Mouse (Mus musculus) embryonic facial prominence, embryonic 13.5 days (tissue): ENCODE results near the gene Tsga10. TPM values are rescaled to one million over a fixed set of nuclear protein-coding genes. Genes with fewer than 3 reads are reported as not detected.
A peak's percentile ranks its signal among the peaks of the same experiment; 100 is the strongest.
"Not testable (repeated sequence)": the region's sequence is repeated elsewhere in the genome, so short reads cannot be mapped to it uniquely, and the experiment has no call there.

Experiments used
- ATAC-seq: fragments of 200-750 bp; cut with Nextera tagmentation; 2 replicates; pipeline ENCODE4 v1.8.0; 2017; ENCODE audit warnings: low read depth; ENCODE audit not compliant: insufficient number of reproducible peaks, insufficient read depth, low FRiP score, low TSS enrichment
- H3K27ac ChIP-seq: fragments of 300-500 bp; sonication (generic); 2 replicates; pipeline ENCODE4 v1.5.1; 2015; ENCODE audit warnings: moderate library complexity, mild to moderate bottlenecking, inconsistent platforms
- H3K27me3 ChIP-seq: fragments of 300-500 bp; sonication (generic); 2 replicates; pipeline ENCODE4 v1.6.1; 2015; ENCODE audit warnings: mild to moderate bottlenecking, inconsistent platforms
- H3K36me3 ChIP-seq: fragments of 300-500 bp; sonication (generic); 2 replicates; pipeline ENCODE4 v1.6.1; 2015; ENCODE audit warnings: mild to moderate bottlenecking, inconsistent platforms
- H3K4me1 ChIP-seq: fragments of 300-500 bp; sonication (generic); 2 replicates; pipeline ENCODE4 v1.6.1; 2015; ENCODE audit warnings: inconsistent platforms
- H3K4me2 ChIP-seq: fragments of 300-500 bp; sonication (generic); 2 replicates; pipeline ENCODE4 v1.6.1; 2015; ENCODE audit warnings: moderate library complexity, mild to moderate bottlenecking, inconsistent platforms
- H3K4me3 ChIP-seq: fragments of 300-500 bp; sonication (generic); 2 replicates; pipeline ENCODE4 v1.5.1; 2015; ENCODE audit warnings: mild to moderate bottlenecking, inconsistent platforms
- H3K9ac ChIP-seq: fragments of 300-500 bp; sonication (generic); 2 replicates; pipeline ENCODE4 v1.6.1; 2015; ENCODE audit warnings: mild to moderate bottlenecking, inconsistent platforms
- H3K9me3 ChIP-seq: fragments of 300-500 bp; sonication (generic); 2 replicates; pipeline ENCODE4 v1.6.1; 2016; ENCODE audit warnings: inconsistent platforms
- WGBS: fragments of 180-500 bp; shearing (Covaris S2); methylation state at CpG from one replicate; pipeline ENCODE4 v1.1.7; 2015; ENCODE audit warnings: mixed read lengths; 5-methylcytosine and 5-hydroxymethylcytosine counted together
- polyA plus RNA-seq: library from polyadenylated mRNA; unstranded; fragments of >200 nt; fragmentation: Nextera tagmentation; extraction: Ambion mirVana; gene quantifications from 2 replicates; pipeline ENCODE4 v1.2.1, GENCODE M21; 2015

Tsga10 gene
- polyA plus RNA-seq, 1 experiment from 2014 or later, result 6.0 TPM

DNA sequence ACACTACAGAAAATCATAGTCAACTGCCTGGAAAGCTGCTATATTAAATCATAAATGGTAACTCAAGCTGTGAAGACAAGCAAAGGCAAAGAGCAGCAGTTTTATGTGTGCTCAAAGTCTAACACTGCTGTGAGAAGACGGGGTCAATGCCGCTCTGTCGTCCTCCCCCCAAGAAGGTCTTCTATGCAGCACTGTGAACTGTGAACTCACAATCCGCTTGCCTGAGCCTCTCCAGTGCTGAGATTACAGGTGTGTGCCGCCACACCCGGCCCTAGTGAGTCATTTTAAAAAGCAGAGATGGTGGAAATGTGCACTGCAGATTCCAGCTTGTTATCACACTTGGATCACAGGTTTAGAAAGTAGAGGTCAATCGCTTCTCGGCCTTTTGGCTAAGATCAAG lies 19.4 kb downstream of the Tsga10 start:
- no peaks in the 10 kb centered on the region for H3K36me3 ChIP-seq
- 87% methylated on average over 8 of the region's 8 CpGs for WGBS
- no peaks in the 10 kb centered on the region for H3K27me3 ChIP-seq
- no peaks in the 10 kb centered on the region for H3K9me3 ChIP-seq
- H3K4me3 ChIP-seq, result no peak overlapping the region
- no peak for ATAC-seq
- no peak overlapping the region for H3K4me2 ChIP-seq
- no peaks in the 10 kb centered on the region for H3K4me1 ChIP-seq
- H3K9ac ChIP-seq, result no peak overlapping the region
- no peak overlapping the region for H3K27ac ChIP-seq

DNA sequence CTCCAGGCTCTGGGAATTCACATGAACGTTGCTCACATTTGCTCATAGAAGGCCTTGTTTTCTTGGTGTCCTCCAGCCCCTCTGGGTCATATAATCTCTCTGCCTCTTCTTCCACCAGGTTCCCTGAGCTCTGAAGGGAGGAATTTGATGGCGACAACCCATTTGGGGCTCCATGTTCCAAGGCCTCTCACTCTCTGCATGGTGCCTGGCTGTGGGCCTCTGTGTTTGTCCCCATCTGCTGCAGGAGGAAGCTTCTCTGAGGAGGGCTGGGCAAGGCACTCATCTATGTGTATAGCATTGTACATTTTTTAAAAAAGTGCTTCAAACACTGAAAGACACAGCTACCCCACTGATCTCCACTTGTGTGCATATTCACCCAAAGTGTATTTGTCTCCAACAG lies 34.5 kb downstream of the Tsga10 start:
- WGBS, result 73% methylated on average over 2 of the region's 2 CpGs
- no peak overlapping the region for H3K4me2 ChIP-seq
- peaks cover 7% of the 10 kb centered on the region; the same call in 1 of the 2 replicates for H3K36me3 ChIP-seq
- H3K4me3 ChIP-seq, result no peak overlapping the region
- H3K27ac ChIP-seq, result no peak overlapping the region
- H3K27me3 ChIP-seq, result no peaks in the 10 kb centered on the region
- H3K9ac ChIP-seq, result no peak overlapping the region
- ATAC-seq, result no peak
- no peaks in the 10 kb centered on the region for H3K9me3 ChIP-seq
- H3K4me1 ChIP-seq, result no peaks in the 10 kb centered on the region

DNA sequence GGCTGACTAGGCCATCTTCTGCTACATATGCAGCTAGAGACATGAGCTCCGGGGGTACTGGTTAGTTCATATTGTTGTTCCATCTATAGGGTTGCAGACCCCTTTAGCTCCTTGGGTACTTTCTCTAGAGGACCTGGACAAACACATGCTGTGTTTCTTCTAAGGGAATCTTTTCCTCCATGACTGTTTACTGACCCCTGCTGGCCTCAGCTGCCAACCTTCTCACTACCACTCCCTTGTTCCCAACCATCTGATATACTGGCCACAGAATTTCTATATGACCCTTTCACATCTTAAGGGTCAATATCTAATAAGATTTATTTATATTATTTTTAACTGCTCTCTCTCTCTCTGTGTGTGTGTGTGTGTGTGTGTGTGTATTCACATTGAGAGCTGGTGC lies 63.9 kb downstream of the Tsga10 start:
- H3K4me1 ChIP-seq, ATAC-seq, H3K27ac ChIP-seq, H3K36me3 ChIP-seq, H3K4me3 ChIP-seq, H3K9ac ChIP-seq, H3K4me2 ChIP-seq, H3K9me3 ChIP-seq, H3K27me3 ChIP-seq: not testable (repeated sequence)
- WGBS, result 89% methylated on average over 1 of the region's 1 CpGs

- WGBS, result 83% methylated on average over 2 of the region's 2 CpGs
- no peaks in the 10 kb centered on the region for H3K27me3 ChIP-seq
- ATAC-seq, result no peak
- no peaks in the 10 kb centered on the region for H3K9me3 ChIP-seq
- no peaks in the 10 kb centered on the region for H3K36me3 ChIP-seq
- H3K9ac ChIP-seq, result no peak overlapping the region
- H3K27ac ChIP-seq, result no peak overlapping the region
- H3K4me1 ChIP-seq, result no peaks in the 10 kb centered on the region
- H3K4me3 ChIP-seq, result no peak overlapping the region
- H3K4me2 ChIP-seq, result no peak overlapping the region
Observed at GRCm38 (mm10) chr1:37800298-37800697, 65.9 kb downstream of the Tsga10 start.

DNA sequence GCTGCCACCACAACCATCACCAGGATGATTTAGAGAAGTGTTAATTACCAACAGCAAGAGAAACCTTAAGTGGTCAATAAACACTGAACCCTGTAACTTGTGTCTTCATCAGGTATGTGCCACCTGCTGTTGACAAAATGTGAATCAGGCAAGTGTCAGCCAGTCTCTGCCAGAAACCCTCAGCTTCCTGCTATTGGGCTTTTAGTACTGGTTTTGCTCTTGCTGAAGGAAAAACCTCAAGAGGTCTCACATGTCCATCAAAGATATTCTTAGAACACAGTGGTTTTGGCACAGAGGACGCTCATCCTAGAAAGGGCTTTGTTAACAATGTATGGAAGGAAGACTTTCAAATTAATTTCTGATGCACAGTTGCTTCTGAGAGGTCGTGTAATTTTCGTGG lies 66.7 kb downstream of the Tsga10 start:
- 60% methylated on average over 3 of the region's 3 CpGs for WGBS
- H3K9me3 ChIP-seq, result no peaks in the 10 kb centered on the region
- no peak for ATAC-seq
- no peaks in the 10 kb centered on the region for H3K4me1 ChIP-seq
- no peaks in the 10 kb centered on the region for H3K27me3 ChIP-seq
- no peaks in the 10 kb centered on the region for H3K36me3 ChIP-seq
- H3K9ac ChIP-seq, result no peak overlapping the region
- no peak overlapping the region for H3K27ac ChIP-seq
- H3K4me2 ChIP-seq, result no peak overlapping the region
- no peak overlapping the region for H3K4me3 ChIP-seq

DNA sequence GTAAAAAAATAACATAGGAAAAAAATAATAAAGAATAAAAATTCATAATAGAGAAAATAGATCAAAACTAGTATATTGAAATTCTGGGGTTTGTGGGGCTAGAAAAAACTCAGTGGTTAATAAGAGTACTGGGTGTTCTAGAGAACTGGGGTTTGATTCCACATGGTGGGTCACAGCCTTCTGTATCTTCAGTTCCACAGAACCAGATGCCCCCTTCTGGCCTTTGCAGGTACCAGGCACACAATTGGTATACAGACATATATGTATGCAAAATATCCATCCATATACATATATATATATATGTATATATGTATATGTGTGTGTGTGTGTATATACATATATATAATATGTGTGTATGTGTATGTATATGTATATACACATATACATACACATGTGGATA lies 106.8 kb downstream of the Tsga10 start:
- Histone ChIP-seq H3K4me1 (no peaks in the 10 kb centered on the region), H3K27me3 (no peaks in the 10 kb centered on the region), H3K4me3 (no peak overlapping the region), H3K9me3 (no peaks in the 10 kb centered on the region), H3K36me3 (no peaks in the 10 kb centered on the region), H3K27ac (no peak overlapping the region), H3K9ac (no peak overlapping the region), H3K4me2 (no peak overlapping the region)
- no peak for ATAC-seq

DNA sequence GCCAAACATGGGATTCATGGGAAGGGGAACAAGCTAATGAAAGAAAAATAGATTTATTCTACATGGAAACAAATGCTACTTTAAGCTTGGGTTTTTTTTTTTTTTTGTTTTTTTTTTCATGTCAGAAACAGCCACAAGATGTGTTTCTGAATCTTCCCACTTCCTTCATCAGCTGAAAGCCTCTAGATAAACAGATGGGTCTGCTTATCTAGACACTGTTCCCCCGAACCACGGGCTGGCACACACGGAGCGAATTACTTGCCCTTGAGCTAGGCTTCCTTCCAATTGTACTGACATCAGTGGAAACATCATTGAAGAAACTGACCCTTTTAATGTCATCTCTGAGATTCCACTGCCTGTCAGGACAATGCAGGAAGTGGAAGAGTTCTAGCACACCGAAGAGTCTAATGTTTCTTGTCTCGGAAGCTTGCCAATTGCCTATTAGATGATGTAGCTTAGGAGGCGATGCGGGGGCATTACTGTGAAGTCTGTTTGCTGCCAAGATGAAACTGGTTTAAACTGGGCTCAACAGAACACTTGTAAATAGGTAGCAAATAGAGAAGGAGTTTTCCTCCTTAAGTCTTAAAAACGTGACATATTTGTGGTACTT lies 121.5 kb downstream of the Tsga10 start:
- no peaks in the 10 kb centered on the region for H3K36me3 ChIP-seq
- H3K4me2 ChIP-seq, result no peak overlapping the region
- WGBS, result 62% methylated on average over 9 of the region's 9 CpGs
- no peak overlapping the region for H3K9ac ChIP-seq
- no peaks in the 10 kb centered on the region for H3K9me3 ChIP-seq
- no peak for ATAC-seq
- no peak overlapping the region for H3K27ac ChIP-seq
- peaks cover 3% of the 10 kb centered on the region; the same call in 1 of the 2 replicates for H3K4me1 ChIP-seq
- H3K4me3 ChIP-seq, result no peak overlapping the region
- 0 out of 2 replicates have a peak, but pooled peaks cover 4% of the 10 kb centered on the region for H3K27me3 ChIP-seq

DNA sequence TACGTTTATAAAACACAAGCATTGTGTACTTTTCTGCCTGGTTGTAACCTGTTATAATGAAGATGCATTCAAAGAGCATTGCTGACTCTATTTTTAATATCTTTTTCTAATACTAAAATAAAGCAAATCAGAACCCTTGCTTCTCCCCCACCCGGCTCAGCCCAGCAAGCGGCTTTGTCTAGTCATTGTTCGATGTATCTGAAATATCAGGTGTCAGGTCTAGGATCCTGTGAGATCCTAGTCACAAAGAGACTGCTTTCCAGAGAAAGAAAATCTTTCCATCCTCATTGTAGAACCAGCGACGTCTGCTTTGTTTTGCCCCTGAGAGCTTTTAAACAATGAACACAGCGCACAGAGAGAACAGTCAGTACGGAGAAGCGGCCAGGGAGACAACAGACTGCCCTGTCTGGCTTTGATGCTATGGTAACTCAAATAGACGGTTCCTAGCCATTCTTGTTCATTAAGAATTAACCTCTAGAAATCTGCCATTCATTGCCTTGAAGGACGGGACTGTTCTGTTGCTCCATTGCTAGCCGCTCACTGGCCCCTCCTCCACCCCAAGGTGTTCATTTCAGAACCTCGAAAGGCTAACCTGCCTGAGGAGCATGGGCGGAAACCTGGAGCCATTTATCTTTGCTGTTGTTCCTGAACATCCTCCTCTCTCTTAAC lies 123.5 kb downstream of the Tsga10 start:
- H3K27me3 ChIP-seq, result 0 out of 2 replicates have a peak, but pooled peaks cover 4% of the 10 kb centered on the region
- H3K4me2 ChIP-seq, result peak overlapping the region; percentile 14
- no peak overlapping the region for H3K4me3 ChIP-seq
- WGBS, result 55% methylated on average over 14 of the region's 14 CpGs
- H3K4me1 ChIP-seq, result peaks cover 3% of the 10 kb centered on the region; the same call in 1 of the 2 replicates
- H3K9ac ChIP-seq, result no peak overlapping the region
- no peaks in the 10 kb centered on the region for H3K36me3 ChIP-seq
- no peak for ATAC-seq
- H3K9me3 ChIP-seq, result no peaks in the 10 kb centered on the region
- no peak overlapping the region for H3K27ac ChIP-seq

DNA sequence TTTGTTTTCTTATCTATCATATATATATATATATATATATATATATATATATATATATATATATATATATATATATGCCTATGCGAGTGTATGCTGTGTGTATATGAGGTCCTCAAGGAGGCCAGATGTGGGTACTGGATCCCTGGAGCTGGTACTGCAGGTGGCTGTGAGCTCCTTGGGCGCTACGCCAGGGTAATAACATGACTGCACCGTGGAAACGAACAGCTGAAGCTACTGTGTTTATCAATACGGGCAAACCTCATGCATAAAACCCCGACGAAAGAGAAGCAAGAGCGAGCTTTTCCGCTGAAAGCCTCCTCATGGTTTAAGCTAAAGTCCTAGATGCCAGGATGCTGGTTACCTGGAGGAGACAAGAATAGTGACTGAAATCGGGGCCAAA lies 124.1 kb downstream of the Tsga10 start:
- Histone ChIP-seq H3K4me3 (no peak overlapping the region), H3K4me2 (no peak overlapping the region), H3K27ac (no peak overlapping the region), H3K9ac (no peak overlapping the region), H3K9me3 (no peaks in the 10 kb centered on the region), H3K36me3 (no peaks in the 10 kb centered on the region), H3K27me3 (0 out of 2 replicates have a peak, but pooled peaks cover 4% of the 10 kb centered on the region), H3K4me1 (peaks cover 3% of the 10 kb centered on the region; the same call in 1 of the 2 replicates)
- no peak for ATAC-seq
- WGBS, result 91% methylated on average over 11 of the region's 11 CpGs

DNA sequence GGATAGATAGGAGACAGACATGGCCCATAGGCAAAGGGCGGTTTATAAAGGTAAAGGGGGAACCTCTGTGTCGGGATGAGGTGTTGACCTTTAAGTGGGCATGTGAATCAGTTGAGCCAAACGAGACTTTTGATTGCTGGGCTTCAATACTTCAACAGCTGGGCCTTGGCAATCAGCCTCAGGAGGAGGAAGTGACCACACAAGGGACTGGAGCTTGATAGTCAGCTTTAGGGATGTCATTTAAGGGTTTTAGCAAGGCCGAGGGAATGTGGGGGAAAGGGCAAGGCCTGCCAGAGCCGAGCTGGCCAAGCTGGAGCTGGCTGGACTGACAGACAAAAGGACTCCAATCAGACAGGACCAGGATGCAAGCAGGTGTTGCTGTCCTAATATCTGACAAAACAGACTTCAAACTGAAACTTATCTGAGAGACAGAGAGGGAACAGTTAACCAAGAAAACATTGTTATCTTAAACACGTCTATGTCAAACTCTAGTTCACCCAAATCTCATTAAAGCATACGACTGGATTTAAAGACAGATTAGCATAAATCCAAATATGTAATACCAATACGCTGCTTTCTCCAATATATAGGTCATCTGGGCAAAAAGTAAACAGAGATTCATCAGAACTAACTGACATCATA lies 125.9 kb downstream of the Tsga10 start:
- Histone ChIP-seq H3K4me1 (peaks cover 3% of the 10 kb centered on the region; the same call in 1 of the 2 replicates), H3K9me3 (no peaks in the 10 kb centered on the region), H3K4me2 (no peak overlapping the region), H3K36me3 (no peaks in the 10 kb centered on the region), H3K4me3 (no peak overlapping the region), H3K27ac (no peak overlapping the region), H3K27me3 (0 out of 2 replicates have a peak, but pooled peaks cover 4% of the 10 kb centered on the region), H3K9ac (no peak overlapping the region)
- ATAC-seq, result no peak
- 69% methylated on average over 8 of the region's 8 CpGs for WGBS

DNA sequence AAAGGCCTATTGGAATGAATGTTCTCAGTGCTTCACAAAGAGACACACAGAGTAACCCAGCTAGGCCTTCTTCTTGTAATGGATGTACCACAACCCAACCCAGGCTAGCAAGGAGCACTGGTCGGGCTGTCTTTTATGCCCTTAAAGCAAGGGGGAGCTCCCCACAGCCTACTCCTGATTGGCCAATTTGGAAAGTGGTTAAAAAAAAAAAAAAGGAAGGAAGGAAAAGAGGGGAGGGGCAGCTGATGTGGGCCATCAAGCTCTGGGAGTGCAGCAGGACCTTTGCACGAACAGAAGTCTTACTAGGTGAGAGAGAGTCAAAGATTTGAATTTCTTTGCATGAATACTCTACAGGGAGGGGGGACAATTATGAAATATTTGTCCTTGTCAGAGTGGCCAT lies 127.3 kb downstream of the Tsga10 start:
- Histone ChIP-seq H3K27me3 (peaks cover 4% of the 10 kb centered on the region; the same call in 1 of the 2 replicates), H3K4me3 (no peak overlapping the region), H3K36me3 (no peaks in the 10 kb centered on the region), H3K27ac (no peak overlapping the region), H3K4me2 (no peak overlapping the region), H3K9me3 (no peaks in the 10 kb centered on the region), H3K4me1 (peaks cover 3% of the 10 kb centered on the region; the same call in 1 of the 2 replicates), H3K9ac (no peak overlapping the region)
- 59% methylated on average over 2 of the region's 2 CpGs for WGBS
- no peak for ATAC-seq

- H3K9me3 ChIP-seq, result no peaks in the 10 kb centered on the region
- no peak overlapping the region for H3K27ac ChIP-seq
- H3K4me3 ChIP-seq, result no peak overlapping the region
- H3K9ac ChIP-seq, result no peak overlapping the region
- peaks cover 4% of the 10 kb centered on the region; the same call in 1 of the 2 replicates for H3K27me3 ChIP-seq
- H3K4me1 ChIP-seq, result no peaks in the 10 kb centered on the region
- no peak overlapping the region for H3K4me2 ChIP-seq
- H3K36me3 ChIP-seq, result no peaks in the 10 kb centered on the region
- 72% methylated on average over 4 of the region's 4 CpGs for WGBS
- no peak for ATAC-seq
Observed at GRCm38 (mm10) chr1:37737045-37737444, 129.2 kb downstream of the Tsga10 start.
